Mouse (Mus musculus) neutrophil, adult 59 days (primary cell): ENCODE data around the gene Tas2r109. TPM values are rescaled to one million over a fixed set of nuclear protein-coding genes. Genes with fewer than 3 reads are reported as not detected.

Experiments used
- total RNA-seq, 2 experiments: library from RNA; stranded (reverse); gene quantifications; 1 replicate in 1 of 2; 2 replicates in 1 of 2; pipeline ENCODE4 v1.2.4; 2023

The Tas2r109 gene
- not detected for total RNA-seq

GRCm38 (mm10) chr6:132980865-132981264, at the start of gene Tas2r109:
TSS of gene Tas2r109 (minus strand) at chr6:132980965.

GRCm38 (mm10) chr6:132957819-132958218, 22.9 kb downstream of the Tas2r109 start, which contains the start of gene Tas2r131:
TSS of gene Tas2r131 (minus strand) at chr6:132957919.

DNA sequence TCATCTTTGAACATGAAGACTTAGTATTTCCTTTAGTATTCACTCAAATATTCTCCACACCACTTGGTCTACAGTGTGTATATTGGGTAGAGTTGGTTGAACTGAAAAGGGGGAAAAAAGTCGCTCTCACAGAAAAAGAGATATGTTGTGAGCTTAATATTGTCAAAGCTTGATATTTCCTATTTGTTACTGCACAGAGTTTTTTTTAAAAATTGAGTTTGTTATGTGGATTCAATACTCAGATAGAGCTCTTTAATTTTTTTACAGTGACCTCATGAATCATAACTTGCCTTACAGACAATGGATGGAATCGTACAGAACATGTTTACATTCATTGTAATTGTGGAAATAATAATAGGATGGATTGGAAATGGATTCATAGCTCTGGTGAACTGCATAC, 30.0 kb downstream of the Tas2r109 start, which contains the start of gene Tas2r129:
Tas2r129 (plus strand) TSS at position 301 of the 400 bp plus-strand sequence.

Other genes starting within 250 kb of the Tas2r109 start
- gene Tas2r115, start 242.9 kb downstream of the Tas2r109 start, total RNA-seq = not detected
- gene Tas2r124, start 226.2 kb downstream of the Tas2r109 start, total RNA-seq = not detected
- gene Tas2r102, start 218.8 kb downstream of the Tas2r109 start, total RNA-seq = not detected
- not detected for gene Tas2r136, start 202.8 kb downstream of the Tas2r109 start, total RNA-seq
- not detected for gene Tas2r117, start 178.1 kb downstream of the Tas2r109 start, total RNA-seq
- not detected for gene Tas2r123, start 133.8 kb downstream of the Tas2r109 start, total RNA-seq
- not detected for gene Tas2r116, start 125.5 kb downstream of the Tas2r109 start, total RNA-seq
- gene Tas2r110, start 113.0 kb downstream of the Tas2r109 start, total RNA-seq = not detected
- not detected for gene Tas2r113, start 88.0 kb downstream of the Tas2r109 start, total RNA-seq
- not detected for gene Tas2r125, start 71.3 kb downstream of the Tas2r109 start, total RNA-seq
- gene Tas2r129, start 29.9 kb downstream of the Tas2r109 start, total RNA-seq = not detected
- gene Tas2r131, start 23.0 kb downstream of the Tas2r109 start, total RNA-seq = not detected
- not detected for gene Tas2r103, start 56.1 kb upstream of the Tas2r109 start, total RNA-seq
- gene Tas2r140, start 74.9 kb upstream of the Tas2r109 start, total RNA-seq = not detected
- 1 to 10 TPM; 5.6 to 8.4 TPM for gene Smim10l1, start 123.9 kb upstream of the Tas2r109 start, total RNA-seq